Mouse (Mus musculus): ENCODE results near the gene Serpina3c. TPM values are rescaled to one million over a fixed set of nuclear protein-coding genes. Genes with fewer than 3 reads are reported as not detected.
A peak's percentile ranks its signal among the peaks of the same experiment; 100 is the strongest.

The Serpina3c gene
- polyA plus RNA-seq (2016; fragmentation: Nextera tagmentation; extraction: Ambion mirVana), result not detected in 2 replicates

GRCm38 (mm10) chr12:104153656-104154055 is at the start of gene Serpina3c:
Gene Serpina3c, minus strand, starts transcription at chr12:104153870.
- no peaks in the 10 kb centered on the region for H3K27me3 ChIP-seq (ENCODE audit: poor library complexity, severe bottlenecking)
- 94% methylated on average over 2 of the region's 2 CpGs for WGBS
- no peak within 1 kb of the TSS for H3K27ac ChIP-seq
- no peaks in the 10 kb centered on the region for H3K4me1 ChIP-seq
- no peaks in the 10 kb centered on the region; the same call in 1 of the 2 replicates for H3K9me3 ChIP-seq
- no peaks in the 10 kb centered on the region for H3K36me3 ChIP-seq (replicated peaks)
- DNase-seq (ENCODE audit: extremely low spot score, low spot score), result peak; percentile 8
- H3K4me3 ChIP-seq, result no peak within 1 kb of the TSS

- no peak overlapping the region for H3K4me3 ChIP-seq
- H3K9me3 ChIP-seq, result no peaks in the 10 kb centered on the region
- no peaks in the 10 kb centered on the region for H3K4me1 ChIP-seq
These were observed 37.2 kb upstream of the Serpina3c start for GRCm38 (mm10) chr12:104190852-104191251.

DNA sequence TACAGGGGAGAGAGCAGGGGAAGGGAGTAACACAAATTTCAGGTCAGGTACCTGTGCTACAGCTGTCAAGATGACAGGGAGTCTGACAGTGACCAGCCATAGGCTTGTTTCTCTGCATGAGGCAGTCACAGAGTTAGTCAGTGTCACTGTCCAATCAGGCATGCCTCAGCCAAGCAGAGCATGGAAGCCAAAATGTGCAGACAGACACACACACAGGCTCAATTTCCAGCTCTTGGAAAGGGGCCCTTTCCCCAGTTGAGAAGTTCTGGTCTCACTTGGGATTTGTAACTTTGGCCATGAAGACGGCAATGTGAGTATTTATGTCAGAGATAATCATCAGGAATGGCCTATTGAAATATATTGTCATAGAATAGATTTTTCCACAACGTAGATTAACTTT is 35.6 kb upstream of the Serpina3c start:
- no peak overlapping the region for H3K4me3 ChIP-seq
- 89% methylated on average over 2 of the region's 2 CpGs for WGBS
- H3K9me3 ChIP-seq, result no peaks in the 10 kb centered on the region
- H3K4me1 ChIP-seq, result no peaks in the 10 kb centered on the region
- no peaks in the 10 kb centered on the region for H3K36me3 ChIP-seq (replicated peaks)
- no peak overlapping the region for H3K27ac ChIP-seq
- no peak for DNase-seq (ENCODE audit: extremely low spot score, low spot score)
- H3K27me3 ChIP-seq (ENCODE audit: poor library complexity, severe bottlenecking), result no peaks in the 10 kb centered on the region

More at GRCm38 (mm10) chr12:104190852-104191251, 37.2 kb upstream of the Serpina3c start:
- no peaks in the 10 kb centered on the region for H3K27me3 ChIP-seq (ENCODE audit: poor library complexity, severe bottlenecking)
- no peak for DNase-seq (ENCODE audit: extremely low spot score, low spot score)
- H3K36me3 ChIP-seq (replicated peaks), result no peaks in the 10 kb centered on the region
- H3K27ac ChIP-seq, result no peak overlapping the region

DNA sequence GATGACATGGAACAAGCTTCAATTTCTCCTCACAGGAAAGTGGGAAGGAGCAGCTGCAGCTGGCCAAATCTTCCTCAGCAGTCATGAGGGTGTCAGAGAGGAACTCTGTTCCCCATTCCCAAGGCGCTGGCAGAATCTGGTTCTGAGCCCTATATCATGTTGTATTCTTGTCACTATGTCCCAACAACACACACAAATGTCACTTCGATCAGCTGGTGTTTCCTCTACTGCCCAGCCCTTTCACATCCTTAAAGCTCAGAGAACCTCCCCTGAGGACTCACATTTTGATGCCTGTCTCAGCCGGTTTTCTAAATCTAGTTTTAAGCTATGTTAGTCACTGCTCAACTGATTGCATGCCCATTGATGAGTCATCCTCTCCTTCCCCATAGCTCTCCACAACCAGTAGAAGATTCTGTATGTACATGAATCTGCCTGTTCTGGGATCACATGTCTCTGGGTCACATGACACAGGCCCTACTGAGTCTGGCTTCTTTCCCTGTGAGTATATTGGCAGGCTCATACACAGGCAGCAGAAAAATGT is 32.4 kb upstream of the Serpina3c start:
- H3K9me3 ChIP-seq, result no peaks in the 10 kb centered on the region
- no peaks in the 10 kb centered on the region for H3K36me3 ChIP-seq (replicated peaks)
- peak; percentile 10 for DNase-seq (ENCODE audit: extremely low spot score, low spot score)
- no peak overlapping the region for H3K27ac ChIP-seq
- 91% methylated on average over 3 of the region's 3 CpGs for WGBS
- no peaks in the 10 kb centered on the region for H3K4me1 ChIP-seq
- H3K4me3 ChIP-seq, result no peak overlapping the region
- H3K27me3 ChIP-seq (ENCODE audit: poor library complexity, severe bottlenecking), result no peaks in the 10 kb centered on the region

DNA sequence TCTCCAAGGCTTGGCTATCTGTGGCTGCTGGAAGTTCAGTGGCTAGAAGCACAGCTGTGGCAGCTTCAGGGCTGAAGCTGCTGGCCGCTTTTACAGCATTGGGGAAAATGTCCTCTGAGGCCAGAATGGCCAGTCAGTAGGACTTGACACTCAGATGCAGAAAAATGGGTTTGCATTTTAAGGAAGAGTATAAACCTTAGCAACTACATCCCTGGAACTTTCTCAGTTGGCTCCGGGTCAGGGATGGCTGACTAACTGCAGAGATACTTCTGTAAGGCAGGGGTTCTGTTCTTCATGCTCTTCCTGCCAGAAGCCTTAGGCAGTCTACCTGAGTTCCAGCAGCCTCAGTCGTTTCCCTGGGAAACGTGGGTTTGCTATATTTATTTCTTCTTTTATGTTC is 31.4 kb upstream of the Serpina3c start:
- Histone ChIP-seq H3K9me3 (no peaks in the 10 kb centered on the region), H3K27ac (no peak overlapping the region), H3K27me3 (ENCODE audit: poor library complexity, severe bottlenecking) (no peaks in the 10 kb centered on the region), H3K4me3 (no peak overlapping the region), H3K36me3 (replicated peaks) (no peaks in the 10 kb centered on the region), H3K4me1 (no peaks in the 10 kb centered on the region)
- WGBS, result 87% methylated on average over 4 of the region's 4 CpGs
- peak; percentile 5 for DNase-seq (ENCODE audit: extremely low spot score, low spot score)

DNA sequence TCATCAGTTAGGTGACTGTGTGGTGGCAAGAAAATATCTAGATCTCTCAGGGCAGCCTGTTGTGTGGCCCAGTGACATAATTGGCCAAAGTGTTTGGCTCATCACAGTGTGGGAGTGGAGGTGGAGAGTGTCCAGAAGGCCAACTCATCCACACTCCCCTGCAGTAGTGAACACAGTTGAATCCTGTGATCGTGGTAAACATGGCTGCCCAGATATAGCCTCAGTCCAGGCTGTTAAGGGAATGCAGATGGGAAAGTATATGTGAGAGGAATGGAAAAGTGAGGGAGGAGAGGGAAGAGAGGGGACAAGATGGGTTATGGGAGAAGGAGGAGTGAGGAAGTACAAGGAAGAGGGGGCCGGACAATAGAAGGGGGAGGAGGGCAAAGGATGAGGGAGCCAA is 25.3 kb upstream of the Serpina3c start:
- WGBS, result 82% methylated on average over 2 of the region's 2 CpGs

DNA sequence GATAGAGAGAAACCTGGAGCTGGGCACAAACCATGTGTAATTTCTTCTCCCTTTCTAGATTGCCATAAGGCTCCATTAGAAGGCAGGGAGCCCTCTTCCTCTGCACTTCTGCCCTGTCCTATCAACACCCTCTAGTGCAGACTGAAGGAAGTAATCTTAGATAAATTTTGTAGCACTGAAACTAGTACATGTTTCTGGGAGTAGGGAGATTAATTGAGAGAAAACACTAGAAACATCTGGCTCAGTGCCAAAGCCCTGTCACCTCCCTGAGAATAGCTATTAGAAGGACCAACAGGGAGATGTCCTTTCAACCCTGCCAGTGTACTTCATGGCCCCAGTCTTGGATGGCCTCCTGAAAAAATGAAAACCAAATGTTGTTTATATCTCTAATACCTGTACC is 24.9 kb upstream of the Serpina3c start:
- Histone ChIP-seq H3K9me3 (no peaks in the 10 kb centered on the region), H3K27me3 (ENCODE audit: poor library complexity, severe bottlenecking) (no peaks in the 10 kb centered on the region), H3K4me3 (no peak overlapping the region), H3K4me1 (no peaks in the 10 kb centered on the region), H3K27ac (no peak overlapping the region), H3K36me3 (replicated peaks) (no peaks in the 10 kb centered on the region)
- DNase-seq (ENCODE audit: extremely low spot score, low spot score), result no peak

More for the DNA sequence above, 25.3 kb upstream of the Serpina3c start:
- Histone ChIP-seq H3K4me3 (no peak overlapping the region), H3K27me3 (ENCODE audit: poor library complexity, severe bottlenecking) (no peaks in the 10 kb centered on the region), H3K9me3 (no peaks in the 10 kb centered on the region), H3K4me1 (no peaks in the 10 kb centered on the region), H3K36me3 (replicated peaks) (no peaks in the 10 kb centered on the region), H3K27ac (no peak overlapping the region)
- DNase-seq (ENCODE audit: extremely low spot score, low spot score), result peak; percentile 7

- 92% methylated on average over 3 of the region's 3 CpGs for WGBS
- H3K4me3 ChIP-seq, result no peak overlapping the region
- peak; percentile 6 for DNase-seq (ENCODE audit: extremely low spot score, low spot score)
- no peaks in the 10 kb centered on the region for H3K36me3 ChIP-seq (replicated peaks)
- no peak overlapping the region for H3K27ac ChIP-seq
- no peaks in the 10 kb centered on the region for H3K27me3 ChIP-seq (ENCODE audit: poor library complexity, severe bottlenecking)
- no peaks in the 10 kb centered on the region for H3K4me1 ChIP-seq
- H3K9me3 ChIP-seq, result no peaks in the 10 kb centered on the region
These were observed 22.0 kb upstream of the Serpina3c start for GRCm38 (mm10) chr12:104175636-104176035.

DNA sequence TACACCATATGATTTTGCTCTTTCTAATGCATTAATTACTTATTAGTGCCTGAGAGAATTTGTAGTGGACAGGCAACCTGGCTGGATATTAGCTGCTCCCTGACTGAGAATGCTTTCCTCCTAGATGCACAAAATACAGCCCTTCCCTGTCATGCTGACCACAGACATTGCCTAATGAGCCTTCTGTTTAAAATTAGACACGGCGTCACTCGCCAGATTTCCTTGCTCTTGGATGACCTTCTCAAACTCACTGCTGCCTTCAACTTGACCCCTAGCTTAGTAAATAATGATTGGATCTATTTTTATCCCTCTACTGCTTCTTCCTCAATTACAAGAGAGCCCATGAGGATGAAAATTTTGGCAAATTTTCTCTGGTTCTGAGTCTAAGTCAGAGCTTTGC is 21.1 kb upstream of the Serpina3c start:
- Histone ChIP-seq H3K4me3 (no peak overlapping the region), H3K4me1 (no peaks in the 10 kb centered on the region), H3K9me3 (no peaks in the 10 kb centered on the region), H3K36me3 (replicated peaks) (no peaks in the 10 kb centered on the region), H3K27ac (no peak overlapping the region), H3K27me3 (ENCODE audit: poor library complexity, severe bottlenecking) (no peaks in the 10 kb centered on the region)
- peak; percentile 1 for DNase-seq (ENCODE audit: extremely low spot score, low spot score)
- WGBS, result 68% methylated on average over 3 of the region's 3 CpGs

GRCm38 (mm10) chr12:104153041-104153645 is 527 bp downstream of the Serpina3c start:
- peak; percentile 3 for DNase-seq (ENCODE audit: extremely low spot score, low spot score)
- Histone ChIP-seq H3K27me3 (ENCODE audit: poor library complexity, severe bottlenecking) (no peaks in the 10 kb centered on the region), H3K9me3 (no peaks in the 10 kb centered on the region; the same call in 1 of the 2 replicates), H3K36me3 (replicated peaks) (no peaks in the 10 kb centered on the region), H3K4me3 (no peak overlapping the region), H3K4me1 (no peaks in the 10 kb centered on the region), H3K27ac (no peak overlapping the region)
- WGBS, result 81% methylated on average over 3 of the region's 3 CpGs

- H3K36me3 ChIP-seq (replicated peaks), result no peaks in the 10 kb centered on the region
- no peak overlapping the region for H3K4me3 ChIP-seq
- WGBS, result 92% methylated on average over 2 of the region's 2 CpGs
- no peaks in the 10 kb centered on the region for H3K27me3 ChIP-seq (ENCODE audit: poor library complexity, severe bottlenecking)
- peak; percentile 5 for DNase-seq (ENCODE audit: extremely low spot score, low spot score)
- H3K27ac ChIP-seq, result no peak overlapping the region
- H3K4me1 ChIP-seq, result no peaks in the 10 kb centered on the region
- H3K9me3 ChIP-seq, result no peaks in the 10 kb centered on the region; the same call in 1 of the 2 replicates
These were observed 1.7 kb downstream of the Serpina3c start for GRCm38 (mm10) chr12:104151989-104152388.

DNA sequence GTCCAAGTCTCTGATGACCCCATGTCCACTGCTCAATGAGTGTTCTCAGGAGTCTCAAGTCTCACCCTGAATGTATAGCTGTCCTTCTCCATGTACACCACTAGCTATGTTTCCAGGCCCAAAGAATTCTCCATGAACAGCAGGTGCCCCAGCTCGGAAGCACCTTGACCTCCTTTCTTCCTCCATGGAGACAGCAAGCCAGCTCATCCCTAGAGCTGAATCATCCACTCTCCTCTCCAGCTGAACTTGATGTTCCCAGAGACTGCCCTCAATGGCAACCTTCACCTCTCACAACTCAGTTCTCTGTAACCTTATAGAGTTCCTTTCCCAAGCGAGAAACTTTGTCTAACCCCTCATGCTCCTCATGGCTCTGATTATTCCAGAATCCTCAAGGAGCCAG is 8.1 kb downstream of the Serpina3c start:
- Histone ChIP-seq H3K27me3 (ENCODE audit: poor library complexity, severe bottlenecking) (no peaks in the 10 kb centered on the region), H3K4me3 (no peak overlapping the region), H3K9me3 (no peaks in the 10 kb centered on the region), H3K27ac (no peak overlapping the region), H3K36me3 (replicated peaks) (no peaks in the 10 kb centered on the region), H3K4me1 (no peaks in the 10 kb centered on the region)
- 92% methylated on average over 2 of the region's 2 CpGs for WGBS
- DNase-seq (ENCODE audit: extremely low spot score, low spot score), result no peak

DNA sequence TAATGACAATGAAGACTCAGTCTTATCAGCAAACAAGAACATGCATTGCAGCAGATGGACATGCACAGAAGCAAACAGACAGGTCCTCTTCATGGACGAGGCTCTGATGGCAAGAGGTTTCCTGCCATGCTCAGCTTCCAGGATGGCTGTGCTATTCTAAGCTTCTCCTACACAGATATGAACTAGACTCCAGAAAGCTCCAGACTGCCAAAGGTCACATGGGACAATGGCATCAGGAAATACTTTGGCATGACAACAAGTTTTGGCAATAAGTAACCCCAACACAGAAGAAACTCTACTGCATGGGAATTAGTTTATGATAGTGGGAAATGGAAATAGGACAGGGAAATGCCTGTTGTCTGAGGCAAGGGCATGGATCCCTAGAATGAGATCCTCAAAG is 10.4 kb downstream of the Serpina3c start:
- H3K36me3 ChIP-seq (replicated peaks), result no peaks in the 10 kb centered on the region

More for the DNA sequence above, 10.4 kb downstream of the Serpina3c start:
- no peaks in the 10 kb centered on the region for H3K27me3 ChIP-seq (ENCODE audit: poor library complexity, severe bottlenecking)
- 74% methylated on average over 1 of the region's 1 CpGs for WGBS
- H3K9me3 ChIP-seq, result no peaks in the 10 kb centered on the region
- H3K27ac ChIP-seq, result no peak overlapping the region
- no peaks in the 10 kb centered on the region for H3K4me1 ChIP-seq
- DNase-seq (ENCODE audit: extremely low spot score, low spot score), result peak; percentile 3
- H3K4me3 ChIP-seq, result no peak overlapping the region
